Mouse (Mus musculus): ENCODE data around the gene Ifna11.
"Not testable (repeated sequence)": the region's sequence is repeated elsewhere in the genome, so short reads cannot be mapped to it uniquely, and the experiment has no call there.

Gene Ifna11

GRCm38 (mm10) chr4:88819659-88820058 lies at the start of gene Ifna11:
Gene Ifna11, plus strand, starts transcription at chr4:88819959.
- no peak for DNase-seq (ENCODE audit: low read depth, low spot score)

GRCm38 (mm10) chr4:88773534-88773933 lies 46.2 kb upstream of the Ifna11 start, which contains the start of gene Gm13290:
Gene Gm13290, plus strand, starts transcription at chr4:88773834.
- not testable (repeated sequence) for DNase-seq (ENCODE audit: low read depth, low spot score)

GRCm38 (mm10) chr4:88776622-88777021 lies 43.1 kb upstream of the Ifna11 start, which contains the start of gene Gm13289:
Gene Gm13289, plus strand, starts transcription at chr4:88776922.
- not testable (repeated sequence) for DNase-seq (ENCODE audit: low read depth, low spot score)

GRCm38 (mm10) chr4:88779550-88779949 lies 40.2 kb upstream of the Ifna11 start, which contains the start of gene Gm13272:
Gene Gm13272, plus strand, starts transcription at chr4:88779850.
- DNase-seq (ENCODE audit: low read depth, low spot score), result not testable (repeated sequence)

- DNase-seq (ENCODE audit: low read depth, low spot score), result not testable (repeated sequence)
Measured at GRCm38 (mm10) chr4:88780320-88780719, 39.4 kb upstream of the Ifna11 start.

- DNase-seq (ENCODE audit: low read depth, low spot score), result not testable (repeated sequence)
Measured at GRCm38 (mm10) chr4:88781831-88782230, 37.9 kb upstream of the Ifna11 start, which contains the start of gene Ifnz. Gene Ifnz, plus strand, starts transcription at chr4:88782131.

GRCm38 (mm10) chr4:88782335-88782734 lies 37.4 kb upstream of the Ifna11 start:
- DNase-seq (ENCODE audit: low read depth, low spot score), result not testable (repeated sequence)

GRCm38 (mm10) chr4:88785409-88785808 lies 34.4 kb upstream of the Ifna11 start, which contains the start of gene Gm13276:
Gene Gm13276, plus strand, starts transcription at chr4:88785709.
- not testable (repeated sequence) for DNase-seq (ENCODE audit: low read depth, low spot score)

GRCm38 (mm10) chr4:88788402-88788801 lies 31.4 kb upstream of the Ifna11 start, which contains the start of gene Gm13277:
Gene Gm13277, plus strand, starts transcription at chr4:88788632.
- DNase-seq (ENCODE audit: low read depth, low spot score), result not testable (repeated sequence)

- not testable (repeated sequence) for DNase-seq (ENCODE audit: low read depth, low spot score)
Measured at GRCm38 (mm10) chr4:88791250-88791649, 28.5 kb upstream of the Ifna11 start, which contains the start of gene Gm13278. Gene Gm13278, plus strand, starts transcription at chr4:88791550.

GRCm38 (mm10) chr4:88793936-88794675 lies 25.7 kb upstream of the Ifna11 start, which contains the start of gene Gm13275:
Gene Gm13275, plus strand, starts transcription at chr4:88794487.
- not testable (repeated sequence) for DNase-seq (ENCODE audit: low read depth, low spot score)

GRCm38 (mm10) chr4:88797097-88797496 lies 22.7 kb upstream of the Ifna11 start, which contains the start of gene Gm13279:
Gene Gm13279, plus strand, starts transcription at chr4:88797397.
- DNase-seq (ENCODE audit: low read depth, low spot score), result not testable (repeated sequence)

GRCm38 (mm10) chr4:88799365-88799764 lies 20.4 kb upstream of the Ifna11 start, which contains the start of gene Gm13285:
Gene Gm13285, plus strand, starts transcription at chr4:88799665.
- not testable (repeated sequence) for DNase-seq (ENCODE audit: low read depth, low spot score)

GRCm38 (mm10) chr4:88802954-88803353 lies 16.8 kb upstream of the Ifna11 start, which contains the start of gene Gm13287:
Gene Gm13287, plus strand, starts transcription at chr4:88803254.
- DNase-seq (ENCODE audit: low read depth, low spot score), result not testable (repeated sequence)

GRCm38 (mm10) chr4:88805231-88805630 lies 14.5 kb upstream of the Ifna11 start, which contains the start of gene Gm13288:
Gene Gm13288, plus strand, starts transcription at chr4:88805531.
- not testable (repeated sequence) for DNase-seq (ENCODE audit: low read depth, low spot score)

GRCm38 (mm10) chr4:88805761-88806160 lies 14.0 kb upstream of the Ifna11 start:
- not testable (repeated sequence) for DNase-seq (ENCODE audit: low read depth, low spot score)

- DNase-seq (ENCODE audit: low read depth, low spot score), result no peak
Measured at GRCm38 (mm10) chr4:88815928-88816327, 3.8 kb upstream of the Ifna11 start, which contains the start of gene Ifna7. Gene Ifna7, plus strand, starts transcription at chr4:88816228.

- DNase-seq (ENCODE audit: low read depth, low spot score), result no peak
Measured at GRCm38 (mm10) chr4:88822995-88823394, 3.2 kb downstream of the Ifna11 start.

GRCm38 (mm10) chr4:88827116-88827515 lies 7.4 kb downstream of the Ifna11 start, which contains the start of gene Ifna6:
Gene Ifna6, plus strand, starts transcription at chr4:88827416.
- not testable (repeated sequence) for DNase-seq (ENCODE audit: low read depth, low spot score)

- peak; percentile 26 for DNase-seq (ENCODE audit: low read depth, low spot score)
Measured at GRCm38 (mm10) chr4:88830523-88830922, 10.8 kb downstream of the Ifna11 start.

GRCm38 (mm10) chr4:88835225-88835624 lies 15.5 kb downstream of the Ifna11 start, which contains the start of gene Ifna5:
Gene Ifna5, plus strand, starts transcription at chr4:88835525.
- not testable (repeated sequence) for DNase-seq (ENCODE audit: low read depth, low spot score)

- DNase-seq (ENCODE audit: low read depth, low spot score), result no peak
Measured at GRCm38 (mm10) chr4:88838828-88839227, 19.1 kb downstream of the Ifna11 start.

All from R1 (cell line).